Mouse (Mus musculus) layer of hippocampus, adult 18-20 months (tissue): ENCODE data around the gene Iba57. TPM values are rescaled to one million over a fixed set of nuclear protein-coding genes. Genes with fewer than 3 reads are reported as not detected.
"Not testable (repeated sequence)": the region's sequence is repeated elsewhere in the genome, so short reads cannot be mapped to it uniquely, and the experiment has no call there.

Experiments
- DNase-seq, 2 experiments: peaks; one replicate each; pipeline ENCODE4 v3.0.0; 2022; ENCODE audit warnings: low spot score in 2 of 2
- long read RNA-seq: library from polyadenylated mRNA; stranded (forward); transcript quantifications from one replicate; pipeline ENCODE4 v2.0.0, GENCODE M21; 2021
- total RNA-seq, 2 experiments: library from RNA; stranded (reverse); gene quantifications; 2 replicates each; pipeline ENCODE4 v1.2.3; 2021

The Iba57 gene
- 1 to 10 TPM; 6.7 TPM for total RNA-seq
- long read RNA-seq, partial matches to known transcripts: 1 of 1 reads
- long read RNA-seq, other reads (novel, unspliced or antisense): 0 of 1 reads

- DNase-seq: peak; percentile 99
Measured at GRCm38 (mm10) chr11:59163255-59164236, at the start of gene Iba57. Gene Iba57 (minus strand): TSS chr11:59163739.

- no peak for DNase-seq
Measured at GRCm38 (mm10) chr11:59212892-59213494, 49.5 kb upstream of the Iba57 start.

GRCm38 (mm10) chr11:59212320-59212719 is 48.8 kb upstream of the Iba57 start:
- peak in 1 of 2 experiments; percentile 28 for DNase-seq

DNA sequence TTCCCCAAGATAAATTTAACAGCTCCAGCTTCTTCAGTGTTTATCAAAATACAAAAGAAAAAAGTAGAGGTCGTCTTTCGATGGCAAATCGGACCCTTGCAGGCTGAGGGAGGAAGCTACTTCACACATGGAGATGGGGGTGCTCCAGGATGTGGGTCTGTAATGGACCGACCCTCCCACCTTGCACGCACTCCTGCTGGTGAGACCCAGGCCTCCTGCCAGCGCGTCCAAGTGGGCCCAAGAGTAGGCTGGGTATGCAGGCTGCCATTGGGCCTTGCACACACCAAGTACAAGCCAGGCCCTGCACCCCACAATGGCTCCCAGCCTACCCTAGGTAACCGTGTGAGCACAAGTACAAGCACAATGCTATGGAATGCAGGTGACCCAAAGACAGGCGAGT is 48.0 kb upstream of the Iba57 start:
- not testable (repeated sequence) for DNase-seq

DNA sequence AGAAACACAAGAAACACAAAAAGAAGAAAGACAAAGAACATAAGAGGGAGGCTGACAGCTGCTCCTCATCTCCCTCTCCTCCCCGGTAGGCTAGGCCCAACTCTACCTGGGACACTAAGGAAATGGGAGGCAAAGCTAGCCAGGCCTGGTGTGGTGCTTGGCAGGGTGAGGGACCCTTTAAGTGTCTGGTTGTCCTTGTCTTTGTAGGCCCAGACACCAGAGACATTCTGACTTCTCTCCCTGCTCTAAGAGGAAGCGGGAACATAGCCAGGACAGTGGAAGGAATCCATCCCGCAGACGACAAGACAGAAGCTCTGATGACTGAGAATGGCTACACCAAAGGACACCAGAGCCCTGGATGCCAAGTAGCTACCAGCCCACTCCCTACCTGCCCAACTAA is 46.5 kb upstream of the Iba57 start:
- DNase-seq: no peak

DNA sequence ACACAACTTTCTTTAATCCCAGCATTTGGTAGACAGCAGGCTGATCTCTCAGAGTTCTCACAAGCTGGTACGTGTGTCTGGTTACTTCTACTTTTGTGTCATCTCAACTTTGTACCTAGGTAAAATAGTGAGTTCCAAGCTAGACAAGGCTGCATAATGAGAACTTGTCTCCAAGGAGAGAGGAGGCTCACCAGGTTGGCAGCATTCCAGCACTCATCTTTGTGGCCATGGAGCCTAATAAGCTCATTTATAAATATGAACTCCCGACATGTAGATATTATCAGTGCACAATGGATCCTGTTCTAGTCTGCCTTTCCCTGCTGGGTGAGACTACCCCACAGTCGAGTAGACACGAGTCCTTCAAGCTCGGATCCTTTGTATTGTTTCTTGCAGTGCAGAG is 46.0 kb upstream of the Iba57 start:
- DNase-seq: no peak

DNA sequence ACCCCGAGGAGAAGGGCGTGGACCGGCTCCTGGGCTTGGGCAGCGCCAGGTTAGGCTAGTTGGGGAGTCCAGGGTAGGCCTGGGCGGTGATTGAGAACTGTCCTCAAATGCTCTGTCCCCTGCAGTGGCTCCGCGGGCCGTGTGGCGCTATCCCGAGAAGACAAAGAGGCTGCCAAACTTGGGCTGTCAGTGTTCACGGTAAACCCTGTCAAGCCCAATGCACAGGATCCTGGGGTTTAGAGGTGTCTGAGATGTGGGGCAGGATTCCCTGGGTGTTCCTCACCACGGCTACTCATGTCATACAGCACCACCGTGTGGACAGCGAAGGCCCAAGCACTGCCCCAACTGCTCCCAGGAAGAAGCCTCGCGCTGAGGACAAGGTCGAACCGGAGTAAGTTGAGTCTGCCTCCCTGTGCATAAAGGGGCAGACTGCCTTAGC is 45.5 kb upstream of the Iba57 start:
- DNase-seq: peak in 1 of 2 experiments; percentile 64

DNA sequence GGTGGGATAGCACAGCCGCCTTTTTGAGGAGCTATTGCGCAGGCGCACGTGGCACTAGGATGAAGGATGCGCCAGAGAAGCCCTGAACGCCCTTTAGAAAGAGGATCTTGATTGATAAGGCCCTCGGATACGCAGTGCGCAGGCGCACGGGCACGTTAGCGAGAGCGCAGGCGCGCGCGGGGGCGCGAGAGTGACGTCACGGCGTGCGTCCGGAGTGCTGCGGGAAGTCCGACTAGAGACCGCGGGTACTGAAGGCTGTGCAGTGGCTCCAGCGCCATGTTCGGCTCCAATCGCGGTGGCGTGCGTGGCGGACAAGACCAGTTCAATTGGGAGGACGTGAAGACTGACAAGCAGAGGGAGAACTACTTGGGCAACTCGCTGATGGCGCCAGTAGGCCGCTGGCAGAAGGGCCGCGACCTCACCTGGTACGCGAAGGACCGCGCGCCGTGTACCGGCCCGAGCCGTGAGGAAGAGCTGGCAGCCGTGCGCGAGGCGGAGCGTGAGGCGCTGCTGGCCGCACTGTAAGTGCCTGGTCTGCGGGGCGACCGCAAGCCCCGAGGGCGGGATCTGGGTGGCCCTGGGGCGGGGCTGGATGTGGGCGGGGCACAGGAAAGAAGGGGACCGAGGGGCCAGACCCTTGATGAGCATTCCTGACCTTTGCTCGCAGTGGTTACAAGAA is 44.8 kb upstream of the Iba57 start, which contains the start of gene 2310033P09Rik:
TSS of gene 2310033P09Rik (plus strand) at position 169 of the 679 bp plus-strand sequence.
- peak; percentile 92 to 96 for DNase-seq

GRCm38 (mm10) chr11:59202081-59202995 is 38.8 kb upstream of the Iba57 start, which contains the start of gene Mrpl55:
Gene Mrpl55 (plus strand): TSS chr11:59202486.
- peak; percentile 89 to 95 for DNase-seq

DNA sequence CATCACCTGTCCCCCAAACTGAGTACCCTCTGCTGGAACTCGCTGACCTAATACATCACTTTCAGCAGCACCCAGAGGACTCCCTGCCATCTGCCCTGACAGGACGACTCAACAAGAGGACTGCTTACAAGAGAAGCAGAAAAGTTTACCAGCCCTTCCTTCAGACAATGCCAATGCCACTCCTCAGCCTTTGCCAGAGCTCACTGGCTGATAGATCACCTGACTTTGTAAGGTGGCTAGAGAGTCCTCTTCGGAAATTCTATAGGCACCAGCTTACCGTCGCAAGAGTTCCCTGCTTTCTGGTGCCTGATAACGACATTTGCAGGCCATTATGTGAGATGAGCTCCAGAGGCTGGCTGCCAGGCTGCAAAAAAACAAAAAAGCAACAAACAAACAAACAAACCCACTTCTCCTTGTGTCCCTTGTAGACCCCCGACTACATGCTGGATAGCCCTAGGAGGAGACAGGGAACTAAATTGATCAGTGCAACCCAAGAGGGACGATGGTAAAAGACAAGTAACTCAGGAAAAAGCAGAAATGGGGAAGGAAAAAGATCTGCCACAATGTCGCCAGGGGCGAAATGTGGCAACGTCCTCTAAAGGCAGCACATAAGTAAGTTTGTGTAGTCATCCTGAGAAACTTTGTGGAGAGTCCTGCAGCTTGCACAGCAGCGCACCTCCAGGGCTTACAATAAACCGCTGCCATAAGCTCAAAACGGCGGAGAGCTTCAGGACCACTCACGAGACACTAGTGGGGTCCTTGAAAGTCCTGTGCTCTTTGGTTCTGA is 37.9 kb upstream of the Iba57 start:
- DNase-seq: no peak

GRCm38 (mm10) chr11:59196230-59196629 is 32.7 kb upstream of the Iba57 start:
- no peak for DNase-seq

DNA sequence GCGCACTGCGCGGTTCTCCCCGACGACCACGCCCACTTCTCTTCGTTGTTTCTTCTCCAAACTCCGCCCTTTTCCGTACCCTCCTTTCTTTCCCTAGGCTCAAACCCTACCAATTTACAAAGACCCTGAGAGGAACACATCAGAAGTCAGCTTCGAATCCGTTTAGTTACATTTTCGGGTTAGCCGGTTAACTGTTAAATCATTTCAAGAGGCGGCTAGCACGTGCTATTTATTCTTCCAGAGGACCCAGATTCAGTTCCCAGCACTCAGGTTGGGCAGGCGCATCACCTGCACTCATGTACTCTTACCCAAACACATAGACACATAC is 28.5 kb upstream of the Iba57 start, which contains the start of gene Guk1:
TSS of gene Guk1 (minus strand) at position 154 of the 328 bp plus-strand sequence.
- DNase-seq: no peak

- peak; percentile 91 to 92 for DNase-seq
Measured at GRCm38 (mm10) chr11:59191231-59192058, 27.9 kb upstream of the Iba57 start.

GRCm38 (mm10) chr11:59187706-59188105 is 24.2 kb upstream of the Iba57 start:
- no peak for DNase-seq

- no peak for DNase-seq
Measured at GRCm38 (mm10) chr11:59185490-59185889, 22.0 kb upstream of the Iba57 start.

- peak in 1 of 2 experiments; percentile 66 for DNase-seq
Measured at GRCm38 (mm10) chr11:59183821-59184220, 20.3 kb upstream of the Iba57 start.

DNA sequence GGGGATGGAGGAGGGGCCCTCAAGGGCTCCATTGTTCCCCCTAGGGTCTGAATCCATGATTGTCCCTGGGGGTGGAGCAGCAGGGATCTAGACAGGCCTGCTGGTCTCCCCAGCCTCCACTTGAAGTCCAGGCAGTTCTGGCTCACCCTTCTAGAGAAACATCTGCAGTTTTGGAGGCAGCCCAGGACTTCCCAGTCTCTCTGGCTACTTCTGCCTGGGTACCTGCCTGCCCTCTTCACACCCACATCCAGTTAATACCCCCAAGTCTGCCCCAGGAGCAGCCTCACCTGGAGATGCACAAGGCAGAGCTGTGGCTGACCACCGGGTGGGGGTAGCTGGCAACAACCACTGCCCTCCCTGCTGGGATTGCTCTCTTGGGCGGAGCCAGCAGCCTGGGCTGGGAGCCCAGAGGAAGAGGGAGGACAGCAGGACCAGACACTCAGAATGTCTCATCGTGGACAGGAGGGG is 19.4 kb upstream of the Iba57 start, which contains the start of gene Gjc2:
TSS of gene Gjc2 (minus strand) at position 350 of the 468 bp plus-strand sequence.
- DNase-seq: peak; percentile 24 to 35

DNA sequence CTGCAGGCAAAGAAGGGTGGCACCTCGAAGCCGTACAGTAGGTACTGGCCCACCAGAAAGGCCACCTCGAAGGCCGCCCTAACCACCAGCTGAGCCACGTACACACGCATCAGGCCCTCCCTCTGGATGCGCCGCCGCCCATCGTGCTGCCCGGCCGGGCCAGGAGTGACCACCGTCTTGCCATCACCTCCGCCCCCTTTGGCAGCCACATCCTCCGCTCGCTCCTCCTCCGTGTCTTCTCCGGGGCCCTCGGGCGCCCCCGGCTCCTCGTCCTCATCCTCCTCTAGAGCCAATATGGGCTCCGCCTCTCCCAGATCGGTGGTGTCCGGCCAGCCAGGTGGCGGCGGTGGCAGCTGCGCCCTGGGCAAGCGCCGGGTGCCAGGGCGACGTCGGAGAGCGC is 13.4 kb upstream of the Iba57 start:
- no peak for DNase-seq
